Mouse (Mus musculus) kidney, adult 2 months (tissue): ENCODE data around the gene Slc39a2.

Source experiments
- CTCF ChIP-seq: fragments of 200-500 bp; conservative IDR thresholded peaks from 2 replicates; pipeline ENCODE4 v1.5.1; 2011; ENCODE audit warnings: low read depth, mild to moderate bottlenecking, control low read depth, low read length, moderate library complexity, mixed read lengths; ENCODE audit not compliant: insufficient read depth, insufficient read length
- POLR2A ChIP-seq: fragments of 200-500 bp; IDR thresholded peaks from one replicate; pipeline ENCODE4 v1.6.1; 2011; ENCODE audit warnings: low read depth, low read length, control low read depth

DNA sequence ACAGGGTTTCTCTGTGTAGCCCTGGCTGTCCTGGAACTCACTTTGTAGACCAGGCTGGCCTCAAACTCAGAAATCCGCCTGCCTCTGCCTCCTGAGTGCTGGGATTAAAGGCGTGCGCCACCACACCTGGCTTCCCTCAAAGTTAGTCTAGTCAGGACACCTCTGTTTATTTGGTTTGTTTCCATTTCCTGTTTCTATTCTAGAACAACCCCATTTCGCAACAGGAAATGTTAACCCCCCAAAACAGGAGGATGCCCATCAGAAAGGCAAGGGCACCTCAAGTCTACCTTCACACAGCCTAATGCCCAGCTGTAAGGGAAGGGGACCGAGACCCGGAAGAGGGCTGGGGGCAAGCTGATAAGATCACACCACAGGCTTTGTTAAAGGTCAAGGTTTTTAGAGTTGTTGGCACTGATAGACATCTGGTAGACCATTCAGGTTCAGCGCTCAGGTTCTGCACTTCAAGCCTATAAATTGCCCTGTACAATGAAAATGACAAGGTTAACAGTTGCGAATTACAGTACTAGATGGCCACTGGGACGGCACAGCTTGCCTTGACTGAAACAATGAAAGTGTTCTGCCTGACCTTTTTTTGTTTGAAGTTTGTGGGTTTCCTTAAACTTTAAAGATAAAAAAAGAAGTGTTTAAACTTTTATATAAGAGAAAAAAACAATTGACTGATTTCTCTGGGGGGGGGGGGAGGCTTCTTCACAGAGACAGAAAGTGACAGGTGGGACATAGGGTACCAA, at the start of gene Slc39a2:
- TF ChIP-seq POLR2A (no peak), CTCF (no peak)
